ENCODE assay signal across 9 mouse cellular contexts in genomic region chr12:73598241-73598640, GRCm38 (mm10). TPM values are rescaled to one million over a fixed set of nuclear protein-coding genes. Genes with fewer than 3 reads are reported as not detected.
DNase-seq lines count a peak whose midpoint lies in the region; ATAC-seq and TF ChIP-seq lines count a peak whose summit lies in the region.
"Had no signal": no experiment of that assay in that cellular context is flagged by ENCODE, and none has a peak within 500 bp of the region (broad histone marks: within the 10 kb centered on the region; RNA-seq: fewer than 3 reads in every experiment).

No protein-coding gene starts in this region.

- TF ChIP-seq CTCF in cerebellum, adult 2 months (IDR thresholded peaks at IDR 0.05; ENCODE audit: borderline replicate concordance, insufficient read depth, low read depth, low read length), result no peak

- peak; percentile 16 to 33 for DNase-seq in cerebellum, postnatal 10 days
- no peak for DNase-seq in cerebellum, adult 2 months
- DNase-seq in spleen, adult 18-20 months, result peak; percentile 46 to 51
- DNase-seq in spleen, adult 12 weeks (ENCODE audit: low spot score), result no peak
- peak; percentile 81 for DNase-seq in lung, postnatal 10 days
- DNase-seq in thymus, postnatal 25 days, result peak; percentile 84

- H3K27me3 ChIP-seq in cerebellum, adult 2 months (ENCODE audit: control insufficient read depth, insufficient read depth, low read length), result no peaks in the 10 kb centered on the region
- no peaks in the 10 kb centered on the region for H3K27me3 ChIP-seq in forebrain, embryonic 13.5 days

- H3K4me3 ChIP-seq in cerebellum, adult 2 months (replicated peaks; ENCODE audit: insufficient read depth, low read depth, low read length), result no peak overlapping the region
- H3K4me3 ChIP-seq in forebrain, embryonic 13.5 days, result no peak overlapping the region

- 49% methylated on average over 6 of the region's 6 CpGs for WGBS in cerebellum, adult 2 months
- 72% methylated on average over 6 of the region's 6 CpGs for WGBS in forebrain, embryonic 13.5 days

- no peak overlapping the region for H3K27ac ChIP-seq in cerebellum, adult 2 months (ENCODE audit: insufficient read depth, low read length)
- no peak overlapping the region for H3K27ac ChIP-seq in forebrain, embryonic 13.5 days

- no peaks in the 10 kb centered on the region for H3K36me3 ChIP-seq in forebrain, embryonic 13.5 days (ENCODE audit: poor library complexity, severe bottlenecking)

- TF ChIP-seq POLR2A in cerebellum, adult 2 months (IDR thresholded peaks at IDR 0.05; ENCODE audit: borderline replicate concordance, insufficient read depth, low read length), result no peak

- H3K4me2 ChIP-seq in forebrain, embryonic 13.5 days, result no peak overlapping the region

- H3K9ac ChIP-seq in forebrain, embryonic 13.5 days, result no peak overlapping the region

- no peaks in the 10 kb centered on the region for H3K9me3 ChIP-seq in forebrain, embryonic 13.5 days (replicated peaks)

- no peak for ATAC-seq in cerebellum, adult (ENCODE audit: insufficient number of reproducible peaks, low FRiP score, low TSS enrichment)
- no peak for ATAC-seq in forebrain, embryonic 13.5 days

- no peaks in the 10 kb centered on the region for H3K4me1 ChIP-seq in cerebellum, adult 2 months (ENCODE audit: control insufficient read depth, insufficient read depth, low read length)
- H3K4me1 ChIP-seq in forebrain, embryonic 13.5 days, result no peaks in the 10 kb centered on the region

RNA-seq across cellular contexts. Expression of gene Prkch, which starts 13.6 kb away (rescaled TPM):
- 3.2 and 3.4 TPM in 2 replicates for polyA plus RNA-seq in cerebellum, adult 2 months (2012; rRNA removed)
- 2.1 and 3.1 TPM in 2 replicates for polyA plus RNA-seq in forebrain, embryonic 13.5 days (2015; fragmentation: Nextera tagmentation; extraction: Ambion mirVana)

RNA-seq across cellular contexts. Expression of gene Tmem30b, which starts 52.0 kb away (rescaled TPM):
- 0.62 and 0.97 TPM in 2 replicates for polyA plus RNA-seq in cerebellum, adult 2 months (2012; rRNA removed)
- polyA plus RNA-seq in forebrain, embryonic 13.5 days (2015; fragmentation: Nextera tagmentation; extraction: Ambion mirVana), result 0.16 and 0.21 TPM in 2 replicates
- polyA plus RNA-seq: C2C12 had no signal

Comparison
In these comparisons a context has a peak if more than half of its experiments do, and no peak if none do; other contexts are left out.
1. DNase-seq: peak in cerebellum, postnatal 10 days (2 of 2), spleen, adult 18-20 months (2 of 2), lung, postnatal 10 days (single experiment) and thymus, postnatal 25 days (single experiment); none in cerebellum, adult 2 months (0 of 2) and spleen, adult 12 weeks (single experiment).